Mouse (Mus musculus) G1E (cell line): ENCODE results near the gene Prr23a3.

Experiments used
- CTCF ChIP-seq: IDR thresholded peaks from 2 replicates; pipeline ENCODE4 v1.5.1; 2012; ENCODE audit warnings: low read depth, low read length, inconsistent platforms, mixed read lengths
- TAL1 ChIP-seq: conservative IDR thresholded peaks from 2 replicates; pipeline ENCODE4 v1.6.1; 2012; ENCODE audit warnings: low read depth, low read length, inconsistent platforms, mixed read lengths

- TF ChIP-seq CTCF (no peak), TAL1 (no peak)
Measured at GRCm38 (mm10) chr9:98818971-98819370, 45.6 kb upstream of the Prr23a3 start.
